Mouse (Mus musculus): ENCODE results near the gene Armc12.

GRCm38 (mm10) chr17:28581056-28581455 lies 50.5 kb downstream of the Armc12 start:
- TF ChIP-seq CTCF (IDR thresholded peaks at IDR 0.05; ENCODE audit: borderline replicate concordance, control insufficient read depth, extremely low read depth, insufficient read depth, low read length, poor library complexity) (no peak), POLR2A (IDR thresholded peaks at IDR 0.05; ENCODE audit: control insufficient read depth, extremely low read depth, insufficient read depth, low read length, poor library complexity) (no peak)
